Mouse (Mus musculus): ENCODE measurements at regions not wholly inside any gene's neighbourhood (a gene's known extent, or its start where the extent isn't known, plus 50 kb on each side); places are given as distances from the start of the nearest gene placed in this dataset.
"Not testable (repeated sequence)": the region's sequence is repeated elsewhere in the genome, so short reads cannot be mapped to it uniquely, and the experiment has no call there.

GRCm38 (mm10) chr14:53428447-53428846 lies 825.5 kb downstream of the Dad1 start:
- not testable (repeated sequence) for DNase-seq (ENCODE audit: low spot score)

DNA sequence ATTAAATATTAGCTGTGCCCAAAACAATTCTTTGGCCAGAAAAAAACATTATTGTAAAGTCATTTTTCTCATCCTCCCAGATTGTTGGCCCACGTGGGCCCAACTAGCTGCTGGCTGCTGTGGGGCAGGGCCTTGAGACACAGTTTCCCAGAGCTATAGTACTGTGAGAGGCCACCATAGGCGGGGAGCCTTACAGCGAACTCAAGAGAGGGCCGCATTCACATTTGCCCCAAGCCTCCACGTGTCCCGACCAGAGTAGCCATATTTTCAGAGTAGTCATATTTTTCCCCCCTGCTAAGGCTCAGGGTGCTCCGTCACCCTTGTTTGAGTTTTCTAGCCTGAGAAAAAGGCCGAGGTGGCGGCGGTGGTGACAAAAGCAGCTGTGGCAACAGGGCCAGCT lies 826.3 kb downstream of the Dad1 start:
- not testable (repeated sequence) for DNase-seq (ENCODE audit: low spot score)

DNA sequence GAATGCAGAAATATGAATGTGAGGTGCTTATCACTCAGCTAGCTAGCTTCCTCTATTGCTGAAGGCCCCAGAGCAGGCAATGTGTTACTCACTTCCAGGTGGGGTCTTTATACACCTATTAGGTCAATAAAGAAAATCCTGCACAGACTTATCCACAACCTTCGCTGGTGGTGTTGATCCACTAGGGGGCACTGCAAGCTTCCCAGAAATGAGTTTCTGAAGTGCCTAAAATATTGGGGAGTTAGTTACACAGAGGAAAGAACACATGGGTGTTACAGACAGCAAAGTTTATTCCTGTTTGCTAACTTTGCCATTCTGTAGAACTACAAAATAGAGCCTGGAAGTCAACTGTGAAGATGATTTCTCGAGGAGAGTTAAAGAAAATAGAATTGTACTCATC lies 836.9 kb downstream of the Dad1 start:
- not testable (repeated sequence) for DNase-seq (ENCODE audit: low spot score)

GRCm38 (mm10) chr14:53407500-53408227 lies 846.2 kb downstream of the Dad1 start:
- not testable (repeated sequence) for DNase-seq (ENCODE audit: low spot score)

GRCm38 (mm10) chr14:53390307-53390706 lies 863.6 kb downstream of the Dad1 start:
- not testable (repeated sequence) for DNase-seq (ENCODE audit: low spot score)

DNA sequence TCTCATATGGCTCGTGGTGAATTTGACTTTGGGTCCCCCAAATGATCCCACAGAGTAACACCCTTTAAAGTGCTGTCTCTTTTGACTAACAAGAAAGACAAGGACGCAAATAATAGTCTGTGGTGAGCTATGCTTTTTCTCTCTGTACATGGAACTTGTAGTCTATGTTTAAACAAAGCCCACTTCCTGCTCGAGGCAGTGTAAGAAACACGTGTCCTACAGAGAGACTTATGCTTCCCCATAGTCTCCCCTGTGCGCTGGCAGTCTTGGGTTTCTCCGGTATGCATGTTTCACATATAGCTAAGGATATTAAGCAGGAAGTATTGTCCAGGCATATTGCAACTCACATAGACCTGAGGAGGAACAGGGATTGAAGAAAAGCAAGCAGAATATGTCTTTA lies 879.0 kb upstream of the Olfr1507 start:
- not testable (repeated sequence) for DNase-seq (ENCODE audit: low spot score)

DNA sequence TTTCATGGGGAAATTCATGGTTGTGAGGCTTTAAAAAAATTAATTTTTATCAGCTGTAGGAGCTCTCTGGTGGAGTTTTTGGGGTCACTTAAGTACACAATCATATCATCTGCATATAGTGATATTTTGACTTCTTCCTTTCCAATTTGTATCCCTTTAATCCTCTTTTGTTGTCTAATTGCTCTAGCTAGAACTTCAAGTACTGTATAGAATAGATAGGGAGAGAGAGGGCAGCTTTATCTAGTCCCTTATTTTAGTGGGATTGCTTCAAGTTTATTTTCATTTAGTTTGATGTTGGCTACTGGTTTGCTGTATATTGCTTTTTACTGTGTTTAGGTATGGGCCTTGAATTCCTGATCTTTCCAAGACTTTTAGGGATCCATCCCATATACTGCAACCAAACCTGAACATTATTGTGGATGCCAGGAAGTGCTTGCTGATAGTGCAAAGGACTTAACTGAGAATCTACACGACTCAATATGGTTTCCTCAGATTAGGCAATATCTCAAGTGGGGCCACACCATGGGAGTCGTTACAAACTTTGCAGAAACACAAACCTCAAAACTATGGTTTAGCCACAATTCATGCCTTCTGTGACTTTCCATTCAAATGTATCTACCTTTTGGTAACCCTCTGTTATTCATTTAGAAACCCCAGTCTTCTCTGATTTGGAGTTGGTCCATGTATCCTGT lies 878.4 kb upstream of the Olfr1507 start:
- DNase-seq (ENCODE audit: low spot score), result not testable (repeated sequence)

- DNase-seq (ENCODE audit: low spot score), result no peak
These were observed 874.2 kb upstream of the Olfr1507 start for GRCm38 (mm10) chr14:53369776-53370175.

- DNase-seq (ENCODE audit: low spot score), result not testable (repeated sequence)
These were observed 871.9 kb upstream of the Olfr1507 start for GRCm38 (mm10) chr14:53367420-53367819.

DNA sequence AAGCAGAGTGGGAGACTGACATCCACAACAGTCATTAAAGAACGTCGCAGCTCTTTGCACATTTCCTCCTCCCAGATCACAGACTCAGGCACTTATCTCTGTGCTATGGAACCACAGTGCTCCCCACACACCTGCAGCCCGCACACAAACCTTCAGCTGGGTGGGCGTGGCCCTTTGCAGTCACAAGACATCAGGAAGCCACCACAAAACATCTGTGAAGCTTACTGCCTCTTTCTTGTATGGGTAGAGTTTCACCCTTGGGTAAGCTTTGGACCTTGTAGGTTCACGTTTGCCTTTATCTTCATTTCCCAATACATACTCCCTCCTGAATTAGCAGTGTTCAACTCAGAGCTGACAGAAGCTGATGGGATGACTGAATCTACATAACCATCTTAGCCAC lies 868.4 kb upstream of the Olfr1507 start:
- DNase-seq (ENCODE audit: low spot score), result not testable (repeated sequence)

DNA sequence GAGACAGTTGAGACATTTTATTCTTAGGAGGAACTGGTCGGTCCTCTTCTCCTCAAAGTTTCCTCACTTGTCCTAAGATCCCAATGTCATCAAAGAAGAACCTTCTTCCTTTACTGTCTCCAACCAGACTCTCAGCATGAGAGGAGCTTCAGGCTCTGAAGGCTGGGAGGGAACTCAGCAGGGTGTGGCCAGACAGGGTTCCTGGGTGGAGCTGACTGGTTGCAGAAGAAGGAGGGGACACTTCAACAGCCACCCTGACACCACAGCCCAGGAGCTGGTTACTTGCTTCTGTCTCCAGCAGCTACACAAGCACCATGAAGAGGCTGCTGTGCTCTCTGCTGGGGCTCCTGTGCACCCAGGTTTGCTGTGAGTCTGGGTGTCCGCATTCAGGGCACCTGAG lies 866.5 kb upstream of the Olfr1507 start:
- not testable (repeated sequence) for DNase-seq (ENCODE audit: low spot score)

- DNase-seq (ENCODE audit: low spot score), result not testable (repeated sequence)
These were observed 861.9 kb upstream of the Olfr1507 start for GRCm38 (mm10) chr14:53357498-53357897.

DNA sequence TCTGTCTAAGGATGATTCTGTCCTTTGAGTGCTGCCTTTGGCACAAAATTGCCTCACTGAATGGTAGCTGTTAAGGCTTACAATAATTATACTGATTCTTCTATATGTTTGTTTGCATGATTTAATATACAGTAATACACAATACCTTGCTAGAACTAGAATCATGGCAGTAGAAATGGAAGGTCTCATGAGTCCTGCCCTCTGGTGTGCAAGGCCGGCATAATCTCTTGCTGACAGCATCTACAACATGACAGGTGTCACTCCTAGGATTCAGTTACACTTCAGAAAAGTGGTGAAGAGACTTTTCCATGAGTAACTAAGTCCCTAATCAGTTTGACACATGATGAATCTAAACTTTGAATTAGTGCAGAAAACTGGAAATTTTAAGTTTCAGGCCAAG lies 861.2 kb upstream of the Olfr1507 start:
- not testable (repeated sequence) for DNase-seq (ENCODE audit: low spot score)

DNA sequence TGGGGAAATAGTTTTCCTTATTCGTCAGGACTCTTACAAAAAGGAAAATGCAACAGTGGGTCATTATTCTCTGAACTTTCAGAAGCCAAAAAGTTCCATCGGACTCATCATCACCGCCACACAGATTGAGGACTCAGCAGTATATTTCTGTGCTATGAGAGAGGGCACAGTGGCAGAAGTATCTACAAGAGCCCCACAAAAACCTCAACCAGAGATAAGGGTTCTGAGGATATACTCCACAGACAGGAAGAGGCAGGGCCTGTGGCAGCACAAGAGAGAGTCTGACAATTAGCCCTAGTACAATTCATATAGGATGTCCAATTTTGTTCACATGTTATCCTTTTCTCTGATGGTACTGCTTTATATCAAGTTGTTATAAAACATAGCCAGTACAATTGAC lies 855.9 kb upstream of the Olfr1507 start:
- DNase-seq (ENCODE audit: low spot score), result not testable (repeated sequence)

GRCm38 (mm10) chr14:53350780-53351179 lies 855.2 kb upstream of the Olfr1507 start:
- not testable (repeated sequence) for DNase-seq (ENCODE audit: low spot score)

DNA sequence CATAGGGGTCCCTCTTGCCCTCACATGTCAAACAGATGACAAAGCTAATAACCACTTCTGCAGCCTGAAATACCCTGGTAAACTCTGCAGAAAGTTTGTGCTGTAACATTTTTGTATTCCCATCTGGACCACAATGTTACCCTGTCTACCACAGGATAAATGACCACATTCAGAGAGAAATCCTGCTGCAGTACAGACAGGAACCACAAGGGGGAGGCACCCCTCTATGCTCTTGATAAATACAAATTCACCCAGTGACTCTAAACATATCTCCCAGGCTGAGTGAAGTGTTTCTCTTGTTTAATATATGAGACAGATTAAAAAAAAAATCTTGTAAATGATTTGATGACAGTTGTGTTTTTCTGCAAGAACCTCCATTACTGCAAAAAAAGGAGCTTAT lies 853.6 kb upstream of the Olfr1507 start:
- DNase-seq (ENCODE audit: low spot score), result not testable (repeated sequence)

DNA sequence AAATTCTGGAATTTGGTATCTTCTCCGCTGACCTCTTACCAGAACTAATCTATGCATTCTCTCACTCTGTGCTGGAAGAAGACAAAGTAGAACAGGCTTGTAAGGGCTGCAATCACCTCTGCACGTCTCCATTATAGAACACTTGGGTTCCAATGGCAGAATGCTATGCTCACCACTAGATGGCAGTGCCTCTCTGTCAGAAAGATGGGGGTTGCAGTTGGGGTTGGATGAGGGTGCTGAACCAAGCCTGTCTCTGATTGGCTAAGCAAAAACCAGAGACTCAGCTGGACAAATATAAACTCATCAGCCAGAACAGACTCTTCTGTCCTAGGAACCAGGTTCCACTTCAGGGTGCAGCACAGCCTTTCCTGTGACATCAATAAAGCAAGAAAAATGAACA lies 850.0 kb upstream of the Olfr1507 start:
- DNase-seq (ENCODE audit: low spot score), result not testable (repeated sequence)

- DNase-seq (ENCODE audit: low spot score), result not testable (repeated sequence)
These were observed 848.3 kb upstream of the Olfr1507 start for GRCm38 (mm10) chr14:53343849-53344248.

DNA sequence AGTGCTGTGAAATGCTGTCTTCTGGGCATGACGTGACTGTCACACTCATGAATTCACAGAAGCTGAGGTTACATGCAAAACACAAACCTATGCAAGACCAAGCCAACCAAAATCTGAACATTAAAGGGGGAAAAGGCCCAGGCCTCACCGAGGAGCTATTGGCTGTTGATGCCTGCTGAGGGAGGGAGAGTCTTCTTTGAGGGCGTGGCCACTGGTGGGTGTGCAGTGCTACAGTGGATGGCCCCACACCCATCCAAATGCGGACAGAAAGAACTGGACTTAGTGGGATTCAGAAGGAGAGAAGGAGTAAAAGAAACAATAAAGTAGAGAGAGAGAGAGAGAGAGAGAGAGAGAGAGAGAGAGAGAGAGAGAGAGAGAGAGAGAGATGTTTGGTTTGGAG lies 843.6 kb upstream of the Olfr1507 start:
- DNase-seq (ENCODE audit: low spot score), result not testable (repeated sequence)

DNA sequence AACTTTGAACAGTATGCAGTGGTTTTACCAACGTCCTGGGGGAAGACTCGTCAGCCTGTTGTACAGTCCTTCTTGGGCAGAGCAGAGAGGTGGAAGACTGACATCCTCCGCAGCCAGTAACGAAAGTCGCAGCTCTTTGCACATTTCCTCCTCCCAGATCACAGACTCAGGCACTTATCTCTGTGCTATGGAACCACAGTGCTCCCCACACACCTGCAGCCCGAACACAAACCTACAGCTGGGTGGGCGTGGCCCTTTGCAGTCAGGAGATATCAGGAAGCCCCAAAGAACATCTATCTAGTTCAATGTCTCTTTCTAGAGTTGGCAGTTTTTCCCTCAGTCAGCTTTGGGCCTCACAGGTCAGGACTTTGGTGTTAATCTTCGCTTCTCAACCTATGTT lies 841.9 kb upstream of the Olfr1507 start:
- not testable (repeated sequence) for DNase-seq (ENCODE audit: low spot score)

- not testable (repeated sequence) for DNase-seq (ENCODE audit: low spot score)
These were observed 841.2 kb upstream of the Olfr1507 start for GRCm38 (mm10) chr14:53336705-53337104.

- not testable (repeated sequence) for DNase-seq (ENCODE audit: low spot score)
These were observed 838.9 kb upstream of the Olfr1507 start for GRCm38 (mm10) chr14:53334451-53334850.

DNA sequence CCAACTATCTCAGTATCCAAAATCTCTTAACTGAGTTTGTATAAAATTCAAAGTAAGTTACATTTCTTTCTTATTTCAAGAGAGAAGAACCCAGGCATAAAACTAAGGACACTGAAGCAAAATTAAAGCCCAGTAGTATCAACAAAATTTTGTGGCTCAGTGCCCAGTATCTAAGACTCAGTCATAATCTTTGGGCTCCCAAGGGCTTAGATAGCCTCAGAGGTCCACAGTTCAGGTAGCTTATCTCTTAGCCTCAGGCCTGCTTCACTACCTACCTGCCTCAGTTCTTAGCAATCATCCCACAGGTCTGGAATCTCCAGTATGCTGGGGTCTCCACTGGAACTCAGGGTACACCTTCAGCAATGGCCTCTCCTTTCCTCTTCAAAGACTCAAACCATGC lies 835.6 kb upstream of the Olfr1507 start:
- not testable (repeated sequence) for DNase-seq (ENCODE audit: low spot score)
